16 mouse cellular contexts compared by ENCODE assay signal in the genomic region with DNA sequence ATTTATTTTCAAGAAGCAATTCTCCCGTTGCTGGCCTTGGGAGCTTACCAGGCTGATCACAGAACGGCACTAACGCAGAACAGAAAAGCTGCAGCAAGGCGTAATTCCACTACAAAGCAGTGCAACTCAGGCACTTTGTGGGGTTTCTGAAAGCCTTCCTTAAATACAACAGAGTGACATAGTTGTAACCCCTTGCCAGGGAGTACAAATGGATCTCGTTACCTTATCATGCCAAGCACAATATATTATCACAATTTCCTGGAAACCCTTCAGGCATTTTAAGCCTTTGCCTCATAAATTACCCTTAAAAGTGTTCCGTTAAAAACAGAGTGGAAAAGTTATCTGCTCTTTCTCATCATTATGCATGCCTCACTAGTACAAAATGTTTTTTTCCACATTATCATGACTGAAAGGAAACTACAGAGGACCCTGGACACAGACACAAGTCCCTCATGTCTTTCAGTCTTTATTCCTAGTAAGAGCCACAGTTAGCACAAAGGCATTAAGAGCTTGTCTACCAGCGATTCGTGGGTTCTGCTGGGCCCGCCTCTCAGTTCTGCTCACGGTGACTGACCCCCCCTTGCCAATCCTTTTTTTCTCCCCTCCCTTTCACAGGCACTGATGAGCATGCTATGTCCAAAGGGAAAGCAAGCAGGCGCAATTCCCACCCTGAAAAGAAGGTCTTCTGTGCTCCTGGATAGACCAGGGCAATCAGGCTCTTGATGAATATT. TPM values are rescaled to one million over a fixed set of nuclear protein-coding genes. Genes with fewer than 3 reads are reported as not detected.
DNase-seq lines count a peak whose midpoint lies in the region; TF ChIP-seq lines count a peak whose summit lies in the region.
"Had no signal": no experiment of that assay in that cellular context is flagged by ENCODE, and none has a peak within 500 bp of the region (broad histone marks: within the 10 kb centered on the region; RNA-seq: fewer than 3 reads in every experiment).

No protein-coding gene starts in this region.

- H3K9ac ChIP-seq in MEL (ENCODE audit: control insufficient read depth, low read depth, low read length, poor library complexity, severe bottlenecking) = peak overlapping the region; percentile 28; the same call in 1 of the 2 replicates
- H3K9ac ChIP-seq: embryonic facial prominence, embryonic 15.5 days; hindbrain, embryonic 13.5 days; lung, embryonic 14.5 days had no signal

- peak; percentile 35 to 72; a peak in 3 of 4 replicates for TF ChIP-seq EP300 in MEL (IDR thresholded peaks at IDR 0.05; ENCODE audit: low read depth in 1 of 2, low read length in 2 of 2)

- H3K4me1 ChIP-seq in kidney, adult 2 months (ENCODE audit: control insufficient read depth, insufficient read depth, low read length) = no peaks in the 10 kb centered on the region
- H3K4me1 ChIP-seq in MEL (ENCODE audit: control insufficient read depth in 1 of 2, insufficient read depth in 2 of 2, low read length in 2 of 2) = peaks cover 9 to 19% of the 10 kb centered on the region in 2 experiments
- peaks cover 47% of the 10 kb centered on the region for H3K4me1 ChIP-seq in limb, embryonic 10.5 days
- H3K4me1 ChIP-seq: hindbrain, embryonic 13.5 days; megakaryocyte, embryonic 14.5 days had no signal

- no peak for TF ChIP-seq POLR2A in kidney, adult 2 months (IDR thresholded peaks at IDR 0.05; ENCODE audit: low read depth, low read length)
- TF ChIP-seq POLR2A in MEL (IDR thresholded peaks at IDR 0.05; ENCODE audit: control insufficient read depth in 1 of 2, insufficient read depth in 1 of 2, low read depth in 1 of 2, low read length in 2 of 2, poor library complexity in 1 of 2) = no peak

- no peak for TF ChIP-seq CTCF in kidney, adult 2 months (conservative IDR thresholded peaks at IDR 0.05; ENCODE audit: insufficient read depth, insufficient read length, low read depth, low read length)
- no peak for TF ChIP-seq CTCF in MEL (IDR thresholded peaks at IDR 0.05 in 2 of 3, conservative IDR thresholded peaks at IDR 0.05 in 1 of 3; ENCODE audit: control insufficient read depth in 1 of 3, insufficient read depth in 1 of 3, low read depth in 2 of 3, low read length in 3 of 3, poor library complexity in 1 of 3, severe bottlenecking in 1 of 3)

- TF ChIP-seq RAD21 in MEL (IDR thresholded peaks at IDR 0.05; ENCODE audit: low read depth, low read length) = no peak

- no peaks in the 10 kb centered on the region for H3K27me3 ChIP-seq in kidney, adult 2 months (replicated peaks; ENCODE audit: control insufficient read depth, insufficient read depth, low read length)
- H3K27me3 ChIP-seq in MEL (ENCODE audit: control insufficient read depth in 1 of 2, insufficient read depth in 2 of 2, low read length in 2 of 2) = no peaks in the 10 kb centered on the region
- no peaks in the 10 kb centered on the region for H3K27me3 ChIP-seq in limb, embryonic 10.5 days (ENCODE audit: low read depth, poor library complexity, severe bottlenecking)
- H3K27me3 ChIP-seq: embryonic facial prominence, embryonic 15.5 days; hindbrain, embryonic 13.5 days; megakaryocyte, embryonic 14.5 days had no signal

- no peaks in the 10 kb centered on the region for H3K36me3 ChIP-seq in kidney, adult 2 months (ENCODE audit: control insufficient read depth, insufficient read depth, low read length)
- H3K36me3 ChIP-seq in MEL (ENCODE audit: control insufficient read depth in 1 of 2, insufficient read depth in 2 of 2, low read length in 2 of 2) = peaks cover 0 to 25% of the 10 kb centered on the region in 2 experiments; a peak in 2 of 4 replicates
- H3K36me3 ChIP-seq in limb, embryonic 10.5 days = no peaks in the 10 kb centered on the region
- H3K36me3 ChIP-seq: embryonic facial prominence, embryonic 15.5 days; hindbrain, embryonic 13.5 days had no signal

- no peaks in the 10 kb centered on the region for H3K79me2 ChIP-seq in MEL (ENCODE audit: control insufficient read depth, insufficient read depth, low read length, poor library complexity)

- no peaks in the 10 kb centered on the region for H3K9me3 ChIP-seq in MEL (replicated peaks; ENCODE audit: insufficient read depth, low read length)
- H3K9me3 ChIP-seq in limb, embryonic 10.5 days (replicated peaks) = no peaks in the 10 kb centered on the region
- H3K9me3 ChIP-seq: embryonic facial prominence, embryonic 15.5 days; megakaryocyte, embryonic 14.5 days had no signal

- H3K4me3 ChIP-seq in kidney, adult 2 months (ENCODE audit: insufficient read depth, low read depth, low read length) = no peak overlapping the region
- H3K4me3 ChIP-seq in MEL (ENCODE audit: control insufficient read depth in 1 of 2, insufficient read depth in 1 of 2, low read depth in 2 of 2, low read length in 2 of 2) = no peak overlapping the region
- no peak overlapping the region for H3K4me3 ChIP-seq in limb, embryonic 10.5 days
- H3K4me3 ChIP-seq: embryonic facial prominence, embryonic 15.5 days; gastrocnemius, adult 2 months; hindbrain, embryonic 13.5 days; megakaryocyte, embryonic 14.5 days had no signal

- DNase-seq in kidney, adult 2 months = peak; percentile 30
- DNase-seq in kidney, postnatal 25 days = no peak
- DNase-seq in 3T3-L1 (ENCODE audit: low read depth, low spot score) (peak; percentile 16), MEL (ENCODE audit: low read depth, low spot score) (peak; percentile 34)
- no peak for DNase-seq in limb, embryonic 10.5 days (ENCODE audit: low spot score)
- no peak for DNase-seq in Muller cell, postnatal 12 days (ENCODE audit: inconsistent ontology term)
- no peak for DNase-seq in layer of hippocampus, adult 11-12 months (ENCODE audit: low spot score)
- DNase-seq: adrenal gland, postnatal 36 days; cerebellum, adult 11-12 months; gastrocnemius, adult 2 months; lung, embryonic 14.5 days; right cerebral cortex, postnatal 25 days had no signal

- WGBS in kidney, adult 2 months = 22% methylated on average over 11 of the region's 11 CpGs
- WGBS in limb, embryonic 10.5 days = 23% methylated on average over 11 of the region's 11 CpGs

- no peak overlapping the region for H3K27ac ChIP-seq in kidney, adult 2 months (ENCODE audit: insufficient read depth, low read depth, low read length)
- peak overlapping the region; percentile 49; the same call in 1 of the 2 replicates for H3K27ac ChIP-seq in MEL (ENCODE audit: control insufficient read depth, low read depth, low read length)
- peak overlapping the region; percentile 62 for H3K27ac ChIP-seq in limb, embryonic 10.5 days
- H3K27ac ChIP-seq: embryonic facial prominence, embryonic 15.5 days; gastrocnemius, adult 2 months; hindbrain, embryonic 13.5 days had no signal

TF ChIP-seq in MEL, 35 proteins besides CTCF, POLR2A, EP300 and RAD21 (continues in another document):
- TF ChIP-seq ETS1 (IDR thresholded peaks at IDR 0.05; ENCODE audit: low read depth, low read length) (peak; percentile 43; the same call in 1 of the 2 replicates), MAFK (IDR thresholded peaks at IDR 0.05; ENCODE audit: borderline replicate concordance, low read depth, low read length) (no peak), ZNF384 (IDR thresholded peaks at IDR 0.05; ENCODE audit: low read depth, low read length) (no peak), POLR2AphosphoS2 (IDR thresholded peaks at IDR 0.05; ENCODE audit: low read length) (no peak), MAX (IDR thresholded peaks at IDR 0.05; ENCODE audit: low read length) (no peak), ZKSCAN1 (IDR thresholded peaks at IDR 0.05; ENCODE audit: low read depth, low read length) (no peak), CHD1 (IDR thresholded peaks at IDR 0.05; ENCODE audit: low read depth, low read length) (no peak), E2F4 (IDR thresholded peaks at IDR 0.05; ENCODE audit: borderline replicate concordance, low read depth, low read length) (no peak), KAT2A (conservative IDR thresholded peaks at IDR 0.05; ENCODE audit: low read depth, low read length) (no peak), CHD2 (IDR thresholded peaks at IDR 0.05; ENCODE audit: low read length) (no peak), USF2 (IDR thresholded peaks at IDR 0.05; ENCODE audit: borderline replicate concordance in 1 of 2, insufficient read depth in 1 of 2, low read depth in 1 of 2, low read length in 2 of 2) (no peak), TAL1 (IDR thresholded peaks at IDR 0.05; ENCODE audit: low read length) (no peak), MAZ (IDR thresholded peaks at IDR 0.05; ENCODE audit: low read depth, low read length) (no peak), MYB (IDR thresholded peaks at IDR 0.05; ENCODE audit: low read depth, low read length) (no peak), RCOR1 (IDR thresholded peaks at IDR 0.05; ENCODE audit: low read depth, low read length) (no peak), NELFE (IDR thresholded peaks at IDR 0.05; ENCODE audit: low read depth, low read length) (no peak), MXI1 (IDR thresholded peaks at IDR 0.05; ENCODE audit: low read depth, low read length) (no peak), USF1 (IDR thresholded peaks at IDR 0.05; ENCODE audit: low read depth, low read length) (no peak), ZC3H11A (IDR thresholded peaks at IDR 0.05; ENCODE audit: low read depth, low read length) (no peak), POLR2AphosphoS5 (IDR thresholded peaks at IDR 0.05; ENCODE audit: borderline replicate concordance, low read depth, low read length) (no peak), GATA1 (IDR thresholded peaks at IDR 0.05; ENCODE audit: low read depth, low read length) (peak; percentile 53), JUND (IDR thresholded peaks at IDR 0.05; ENCODE audit: low read depth, low read length) (no peak), ELF1 (IDR thresholded peaks at IDR 0.05; ENCODE audit: low read depth, low read length) (no peak), TBP (IDR thresholded peaks at IDR 0.05; ENCODE audit: low read depth, low read length) (no peak), MYC (IDR thresholded peaks at IDR 0.05; ENCODE audit: low read depth, low read length) (no peak), TCF12 (IDR thresholded peaks at IDR 0.05; ENCODE audit: low read depth, low read length) (0 out of 2 replicates have a peak, but pooled peaks have one; percentile 14), SIN3A (IDR thresholded peaks at IDR 0.05; ENCODE audit: low read length) (0 out of 2 replicates have a peak, but pooled peaks have one; percentile 27), SMC3 (IDR thresholded peaks at IDR 0.05; ENCODE audit: low read depth, low read length) (no peak), BHLHE40 (IDR thresholded peaks at IDR 0.05; ENCODE audit: borderline replicate concordance, low read depth, low read length) (no peak), ZMIZ1 (IDR thresholded peaks at IDR 0.05; ENCODE audit: low read depth, low read length) (no peak)

RNA-seq across cellular contexts. Expression of gene Il31ra, which starts 13.4 kb away (rescaled TPM):
- polyA plus RNA-seq in kidney, adult 2 months (2012; rRNA removed) = 0.24 and 0.33 TPM in 2 replicates
- total RNA-seq in MEL (2012; rRNA removed) = 2.1 and 2.2 TPM in 2 replicates
- 1 to 10 TPM in 1 of 2 experiments, not detected in 1; 2.1 TPM for polyA plus RNA-seq in MEL (2012; ENCODE audit: insufficient read depth in 1 of 2, insufficient read length in 2 of 2, low read depth in 1 of 2, low replicate concordance in 2 of 2, missing spikeins in 1 of 2)
- 0.14 and 0.25 TPM in 2 replicates for polyA plus RNA-seq in limb, embryonic 10.5 days (2016; fragmentation: Nextera tagmentation; extraction: Ambion mirVana)
- polyA plus RNA-seq: limb, embryonic 11.5 days; lung, embryonic 14.5 days had no signal

Comparison
In these comparisons a context has a peak if more than half of its experiments do, and no peak if none do; other contexts are left out.
1. DNase-seq: peak in kidney, adult 2 months (single experiment), 3T3-L1 (single experiment) and MEL (single experiment); none in kidney, postnatal 25 days (0 of 2), limb, embryonic 10.5 days (single experiment), Muller cell, postnatal 12 days (single experiment) and layer of hippocampus, adult 11-12 months (single experiment).